Mouse (Mus musculus) embryo, embryonic 9.5 days (tissue): ENCODE measurements around the gene Chst11.

ENCODE experiments used
- DNase-seq: peaks from one replicate; pipeline ENCODE4 v3.0.0-alpha.2; 2017; ENCODE audit errors: extremely low spot score

The Chst11 gene

GRCm38 (mm10) chr10:82984950-82985699, at the start of gene Chst11:
Chst11 (plus strand) TSS chr10:82985498.
- DNase-seq, result peak; percentile 87

GRCm38 (mm10) chr10:82935774-82936173, 49.5 kb upstream of the Chst11 start:
- DNase-seq, result no peak

GRCm38 (mm10) chr10:82953415-82953814, 31.9 kb upstream of the Chst11 start:
- DNase-seq, result no peak

- DNase-seq, result no peak
These were observed 30.2 kb upstream of the Chst11 start for GRCm38 (mm10) chr10:82955117-82955516.

- DNase-seq, result no peak
These were observed 27.0 kb upstream of the Chst11 start for GRCm38 (mm10) chr10:82958218-82958761.

GRCm38 (mm10) chr10:82959316-82959715, 26.0 kb upstream of the Chst11 start:
- DNase-seq, result no peak

- no peak for DNase-seq
These were observed 24.0 kb upstream of the Chst11 start for GRCm38 (mm10) chr10:82961302-82961701.

GRCm38 (mm10) chr10:82962018-82962417, 23.3 kb upstream of the Chst11 start:
- no peak for DNase-seq

GRCm38 (mm10) chr10:82962472-82963020, 22.8 kb upstream of the Chst11 start:
- DNase-seq, result no peak

- DNase-seq, result no peak
These were observed 20.8 kb upstream of the Chst11 start for GRCm38 (mm10) chr10:82964491-82964890.

- no peak for DNase-seq
These were observed 18.6 kb upstream of the Chst11 start for GRCm38 (mm10) chr10:82966672-82967071.

- DNase-seq, result no peak
These were observed 15.7 kb upstream of the Chst11 start for GRCm38 (mm10) chr10:82969612-82970011.

GRCm38 (mm10) chr10:82971549-82971948, 13.7 kb upstream of the Chst11 start:
- DNase-seq, result no peak

- no peak for DNase-seq
These were observed 11.1 kb upstream of the Chst11 start for GRCm38 (mm10) chr10:82974201-82974600.

GRCm38 (mm10) chr10:82974627-82975177, 10.6 kb upstream of the Chst11 start:
- no peak for DNase-seq

- no peak for DNase-seq
These were observed 9.5 kb upstream of the Chst11 start for GRCm38 (mm10) chr10:82975806-82976205.

- DNase-seq, result no peak
These were observed 3.0 kb upstream of the Chst11 start for GRCm38 (mm10) chr10:82982286-82982685.

- no peak for DNase-seq
These were observed 418 bp downstream of the Chst11 start for GRCm38 (mm10) chr10:82985700-82986131.

GRCm38 (mm10) chr10:82986251-82986992, 1.1 kb downstream of the Chst11 start:
- no peak for DNase-seq

- no peak for DNase-seq
These were observed 1.7 kb downstream of the Chst11 start for GRCm38 (mm10) chr10:82986993-82987349.

GRCm38 (mm10) chr10:82987394-82987793, 2.1 kb downstream of the Chst11 start:
- no peak for DNase-seq

GRCm38 (mm10) chr10:82989418-82990025, 4.2 kb downstream of the Chst11 start:
- no peak for DNase-seq
